Mouse (Mus musculus): ENCODE data around the gene Tcte3. TPM values are rescaled to one million over a fixed set of nuclear protein-coding genes. Genes with fewer than 3 reads are reported as not detected.
"Not testable (repeated sequence)": the region's sequence is repeated elsewhere in the genome, so short reads cannot be mapped to it uniquely, and the experiment has no call there.

Tcte3 gene
- polyA plus RNA-seq, 1 experiment from 2014 or later: 0.61 TPM

- WGBS: 50% methylated on average over 6 of the region's 6 CpGs
- peak; percentile 31; the same call in 1 of the 2 replicates for ATAC-seq (ENCODE audit: insufficient number of reproducible peaks, low FRiP score)
- H3K36me3 ChIP-seq: peaks cover 20% of the 10 kb centered on the region
- peaks cover 31% of the 10 kb centered on the region for H3K4me1 ChIP-seq (replicated peaks)
- no peak overlapping the region for H3K9ac ChIP-seq
- no peak overlapping the region for H3K4me3 ChIP-seq
- H3K4me2 ChIP-seq: 0 out of 2 replicates have a peak overlapping the region, but pooled peaks have one; percentile 3
- H3K27me3 ChIP-seq (replicated peaks): peaks cover 23% of the 10 kb centered on the region; the same call in 1 of the 2 replicates
- H3K27ac ChIP-seq (ENCODE audit: poor library complexity, severe bottlenecking): no peak overlapping the region
- H3K9me3 ChIP-seq (replicated peaks): no peaks in the 10 kb centered on the region
These were observed 24.8 kb upstream of the Tcte3 start for GRCm38 (mm10) chr17:15066066-15066465.

GRCm38 (mm10) chr17:15065391-15066024, 24.2 kb upstream of the Tcte3 start:
- no peaks in the 10 kb centered on the region for H3K9me3 ChIP-seq (replicated peaks)
- WGBS: 42% methylated on average over 13 of the region's 13 CpGs
- no peak overlapping the region for H3K27ac ChIP-seq (ENCODE audit: poor library complexity, severe bottlenecking)
- 0 out of 2 replicates have a peak overlapping the region, but pooled peaks have one; percentile 3 for H3K4me2 ChIP-seq
- no peak overlapping the region for H3K4me3 ChIP-seq
- H3K36me3 ChIP-seq: peaks cover 20% of the 10 kb centered on the region
- H3K9ac ChIP-seq: no peak overlapping the region
- H3K27me3 ChIP-seq (replicated peaks): peaks cover 24% of the 10 kb centered on the region
- ATAC-seq (ENCODE audit: insufficient number of reproducible peaks, low FRiP score): peak; percentile 51; the same call in 1 of the 2 replicates
- H3K4me1 ChIP-seq (replicated peaks): peaks cover 31% of the 10 kb centered on the region

- Histone ChIP-seq H3K36me3 (peaks cover 42% of the 10 kb centered on the region), H3K4me3 (no peak overlapping the region), H3K4me1 (replicated peaks) (peaks cover 26% of the 10 kb centered on the region), H3K27me3 (replicated peaks) (peaks cover 45% of the 10 kb centered on the region), H3K9me3 (replicated peaks) (no peaks in the 10 kb centered on the region), H3K27ac (ENCODE audit: poor library complexity, severe bottlenecking) (no peak overlapping the region), H3K4me2 (no peak overlapping the region), H3K9ac (no peak overlapping the region)
- ATAC-seq (ENCODE audit: insufficient number of reproducible peaks, low FRiP score): no peak
- 89% methylated on average over 6 of the region's 6 CpGs for WGBS
These were observed 19.1 kb upstream of the Tcte3 start for GRCm38 (mm10) chr17:15060356-15060755.

- 93% methylated on average over 14 of the region's 14 CpGs for WGBS
These were observed 18.4 kb upstream of the Tcte3 start for GRCm38 (mm10) chr17:15059646-15060045.

GRCm38 (mm10) chr17:15058161-15058591, 16.9 kb upstream of the Tcte3 start:
- 32% methylated on average over 5 of the region's 5 CpGs for WGBS
- Histone ChIP-seq H3K27ac (ENCODE audit: poor library complexity, severe bottlenecking) (peak overlapping the region; percentile 80), H3K4me1 (replicated peaks) (peaks cover 26% of the 10 kb centered on the region), H3K4me2 (peak overlapping the region; percentile 38; the same call in 1 of the 2 replicates), H3K9me3 (replicated peaks) (no peaks in the 10 kb centered on the region), H3K27me3 (replicated peaks) (peaks cover 43% of the 10 kb centered on the region), H3K36me3 (peaks cover 43% of the 10 kb centered on the region), H3K9ac (no peak overlapping the region), H3K4me3 (no peak overlapping the region)
- peak; percentile 89 for ATAC-seq (ENCODE audit: insufficient number of reproducible peaks, low FRiP score)

More at GRCm38 (mm10) chr17:15059646-15060045, 18.4 kb upstream of the Tcte3 start:
- Histone ChIP-seq H3K27ac (ENCODE audit: poor library complexity, severe bottlenecking) (no peak overlapping the region), H3K4me1 (replicated peaks) (peaks cover 26% of the 10 kb centered on the region), H3K9me3 (replicated peaks) (no peaks in the 10 kb centered on the region), H3K4me3 (no peak overlapping the region), H3K9ac (no peak overlapping the region), H3K4me2 (no peak overlapping the region), H3K36me3 (peaks cover 46% of the 10 kb centered on the region), H3K27me3 (replicated peaks) (peaks cover 48% of the 10 kb centered on the region)
- ATAC-seq (ENCODE audit: insufficient number of reproducible peaks, low FRiP score): no peak

- Histone ChIP-seq H3K4me1 (replicated peaks) (peaks cover 26% of the 10 kb centered on the region), H3K4me3 (no peak overlapping the region), H3K9ac (no peak overlapping the region), H3K27me3 (replicated peaks) (peaks cover 25% of the 10 kb centered on the region), H3K27ac (ENCODE audit: poor library complexity, severe bottlenecking) (no peak overlapping the region), H3K9me3 (replicated peaks) (no peaks in the 10 kb centered on the region), H3K36me3 (peaks cover 26% of the 10 kb centered on the region), H3K4me2 (no peak overlapping the region)
- no peak for ATAC-seq (ENCODE audit: insufficient number of reproducible peaks, low FRiP score)
- 69% methylated on average over 4 of the region's 4 CpGs for WGBS
These were observed 14.6 kb upstream of the Tcte3 start for GRCm38 (mm10) chr17:15055925-15056324.

- not testable (repeated sequence) for H3K9ac ChIP-seq; H3K27ac ChIP-seq (ENCODE audit: poor library complexity, severe bottlenecking); ATAC-seq (ENCODE audit: insufficient number of reproducible peaks, low FRiP score); H3K4me2 ChIP-seq; H3K9me3 ChIP-seq (replicated peaks); H3K4me3 ChIP-seq
- 92% methylated on average over 13 of the region's 13 CpGs for WGBS
- H3K27me3 ChIP-seq (replicated peaks): peaks cover 14% of the 10 kb centered on the region
- H3K36me3 ChIP-seq: peaks cover 13% of the 10 kb centered on the region
- H3K4me1 ChIP-seq (replicated peaks): peaks cover 18% of the 10 kb centered on the region
These were observed 12.5 kb upstream of the Tcte3 start for GRCm38 (mm10) chr17:15053829-15054200.

- not testable (repeated sequence) for H3K4me3 ChIP-seq; H3K9me3 ChIP-seq (replicated peaks); ATAC-seq (ENCODE audit: insufficient number of reproducible peaks, low FRiP score); H3K4me2 ChIP-seq; H3K27ac ChIP-seq (ENCODE audit: poor library complexity, severe bottlenecking); H3K9ac ChIP-seq
- Histone ChIP-seq H3K36me3 (peaks cover 13% of the 10 kb centered on the region), H3K27me3 (replicated peaks) (peaks cover 14% of the 10 kb centered on the region), H3K4me1 (replicated peaks) (peaks cover 14% of the 10 kb centered on the region)
- 86% methylated on average over 6 of the region's 8 CpGs for WGBS
These were observed 12.0 kb upstream of the Tcte3 start for GRCm38 (mm10) chr17:15053183-15053828.

- Histone ChIP-seq H3K36me3 (peaks cover 13% of the 10 kb centered on the region), H3K4me1 (replicated peaks) (peaks cover 11% of the 10 kb centered on the region), H3K27me3 (replicated peaks) (peaks cover 14% of the 10 kb centered on the region)
- whole genome bisulfite sequencing: 78% methylated on average over 1 of the region's 1 CpGs
- not testable (repeated sequence) for ATAC-seq (ENCODE audit: insufficient number of reproducible peaks, low FRiP score); H3K9ac ChIP-seq; H3K4me3 ChIP-seq; H3K27ac ChIP-seq (ENCODE audit: poor library complexity, severe bottlenecking); H3K9me3 ChIP-seq (replicated peaks); H3K4me2 ChIP-seq
These were observed 11.5 kb upstream of the Tcte3 start for GRCm38 (mm10) chr17:15052766-15053165.

- WGBS: no CpG with 5 or more reads among the region's 1 CpGs
- not testable (repeated sequence) for H3K4me1 ChIP-seq (replicated peaks); H3K27me3 ChIP-seq (replicated peaks); H3K9ac ChIP-seq; ATAC-seq (ENCODE audit: insufficient number of reproducible peaks, low FRiP score); H3K4me2 ChIP-seq; H3K36me3 ChIP-seq; H3K9me3 ChIP-seq (replicated peaks); H3K4me3 ChIP-seq; H3K27ac ChIP-seq (ENCODE audit: poor library complexity, severe bottlenecking)
These were observed 9.1 kb upstream of the Tcte3 start for GRCm38 (mm10) chr17:15050338-15050737.

GRCm38 (mm10) chr17:15040455-15040854, 833 bp downstream of the Tcte3 start:
- not testable (repeated sequence) for H3K9me3 ChIP-seq (replicated peaks); H3K4me3 ChIP-seq; ATAC-seq (ENCODE audit: insufficient number of reproducible peaks, low FRiP score); H3K9ac ChIP-seq; H3K27me3 ChIP-seq (replicated peaks); H3K36me3 ChIP-seq; H3K4me1 ChIP-seq (replicated peaks); H3K4me2 ChIP-seq; H3K27ac ChIP-seq (ENCODE audit: poor library complexity, severe bottlenecking)
- no CpG with 5 or more reads among the region's 3 CpGs for WGBS

Measured in heart, embryonic 12.5 days (tissue).